Mouse (Mus musculus) C2C12 (cell line): ENCODE results near the gene Ret.

Experiments used
- CEBPB ChIP-seq: IDR thresholded peaks from one replicate; pipeline ENCODE4 v1.6.1; 2011; ENCODE audit warnings: low read depth, mild to moderate bottlenecking, control low read depth, moderate library complexity
- CTCF ChIP-seq: IDR thresholded peaks from one replicate; pipeline ENCODE4 v1.5.1; 2011; ENCODE audit not compliant: control insufficient read depth, insufficient read depth, insufficient read length
- FOSL1 ChIP-seq: IDR thresholded peaks from one replicate; pipeline ENCODE4 v1.8.0; 2011; ENCODE audit warnings: mild to moderate bottlenecking, low read length; ENCODE audit not compliant: poor library complexity, insufficient read depth, severe bottlenecking
- MAX ChIP-seq: IDR thresholded peaks from one replicate; pipeline ENCODE4 v1.6.1; 2011; ENCODE audit warnings: mild to moderate bottlenecking, control low read depth
- MYOD1 ChIP-seq: IDR thresholded peaks from one replicate; pipeline ENCODE4 v1.6.1; 2011; ENCODE audit warnings: low read depth; ENCODE audit not compliant: control insufficient read depth, insufficient read length
- USF1 ChIP-seq: IDR thresholded peaks from one replicate; pipeline ENCODE4 v1.6.1; 2011; ENCODE audit warnings: low read depth, mild to moderate bottlenecking, control low read depth, moderate library complexity

DNA sequence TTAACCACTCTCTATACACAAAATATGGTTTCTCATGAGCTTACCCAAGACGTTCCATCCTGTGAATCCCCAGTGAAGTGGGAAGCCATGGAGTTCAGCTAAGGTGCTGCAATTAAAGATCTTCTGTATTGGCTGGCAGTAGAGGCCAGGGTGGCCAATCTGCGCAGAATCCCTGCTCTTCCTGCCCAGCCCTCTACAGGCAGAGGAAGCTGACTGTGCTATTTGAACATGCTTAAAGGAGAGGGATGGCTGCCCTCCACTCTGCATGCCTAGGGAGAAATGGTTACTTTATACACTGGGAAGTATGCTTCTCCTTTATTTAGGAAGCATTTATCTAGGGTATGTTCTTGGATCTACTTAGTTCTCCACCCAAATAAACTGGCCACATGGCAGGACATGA, 47.0 kb downstream of the Ret start:
- TF ChIP-seq CTCF = no peak
- TF ChIP-seq FOSL1 = no peak
- TF ChIP-seq USF1 = no peak
- TF ChIP-seq MAX = no peak
- no peak for TF ChIP-seq CEBPB
- TF ChIP-seq MYOD1 = no peak
